Mouse (Mus musculus) heart, embryonic 11.5 days (tissue): ENCODE results near the gene Mesp2. TPM values are rescaled to one million over a fixed set of nuclear protein-coding genes. Genes with fewer than 3 reads are reported as not detected.

Source experiments
- ATAC-seq: fragments of 200-750 bp; cut with Nextera tagmentation; replicated peaks from 2 replicates; pipeline ENCODE4 v1.8.0; 2017; ENCODE audit warnings: moderate library complexity; ENCODE audit not compliant: insufficient number of reproducible peaks, low FRiP score, low TSS enrichment
- H3K27ac ChIP-seq: fragments of 300-500 bp; sonication (generic); 2 replicates; pipeline ENCODE4 v1.5.1; 2014; ENCODE audit warnings: mild to moderate bottlenecking, low read depth, low read length
- H3K27me3 ChIP-seq: fragments of 300-500 bp; sonication (generic); 2 replicates; pipeline ENCODE4 v1.6.1; 2014; ENCODE audit warnings: mild to moderate bottlenecking, low read length, mixed read lengths; ENCODE audit not compliant: control insufficient read depth, insufficient read depth
- H3K36me3 ChIP-seq: fragments of 300-500 bp; sonication (generic); 2 replicates; pipeline ENCODE4 v1.6.1; 2014; ENCODE audit warnings: mild to moderate bottlenecking, low read length, moderate library complexity, mixed read lengths; ENCODE audit not compliant: control insufficient read depth, insufficient read depth
- H3K4me1 ChIP-seq: fragments of 300-500 bp; sonication (generic); 2 replicates; pipeline ENCODE4 v1.6.1; 2014; ENCODE audit warnings: low read length; ENCODE audit not compliant: control insufficient read depth, insufficient read depth
- H3K4me2 ChIP-seq: fragments of 300-500 bp; sonication (generic); 2 replicates; pipeline ENCODE4 v1.6.1; 2014; ENCODE audit warnings: mild to moderate bottlenecking, moderate library complexity
- H3K4me3 ChIP-seq: fragments of 300-500 bp; sonication (generic); 2 replicates; pipeline ENCODE4 v1.5.1; 2014; ENCODE audit warnings: low read depth, low read length
- H3K9ac ChIP-seq: fragments of 300-500 bp; sonication (generic); 2 replicates; pipeline ENCODE4 v1.6.1; 2014; ENCODE audit warnings: mild to moderate bottlenecking, low read depth, low read length, moderate library complexity
- H3K9me3 ChIP-seq: fragments of 300-500 bp; sonication (generic); replicated peaks from 2 replicates; pipeline ENCODE4 v1.6.1; 2016; ENCODE audit warnings: low read length; ENCODE audit not compliant: control insufficient read depth
- WGBS: fragments of 180-500 bp; shearing (Covaris S2); extraction: QIAGEN DNeasy Blood & Tissue Kit; methylation state at CpG from one replicate; pipeline ENCODE4 v1.1.7; 2014; ENCODE audit not compliant: insufficient replicate concordance; 5-methylcytosine and 5-hydroxymethylcytosine counted together
- polyA plus RNA-seq: library from polyadenylated mRNA; unstranded; fragments of >200 nt; fragmentation: Nextera tagmentation; extraction: Ambion mirVana; gene quantifications from 2 replicates; pipeline ENCODE4 v1.2.1, GENCODE M21; 2014

Mesp2 gene
- polyA plus RNA-seq, 1 experiment from 2014 or later = 0.67 TPM

- ATAC-seq = no peak
- no peaks in the 10 kb centered on the region for H3K36me3 ChIP-seq
These were observed 11.0 kb upstream of the Mesp2 start for GRCm38 (mm10) chr7:79799506-79799905.

GRCm38 (mm10) chr7:79800336-79800735 is 10.2 kb upstream of the Mesp2 start:
- ATAC-seq = no peak
- H3K9me3 ChIP-seq = no peaks in the 10 kb centered on the region
- peaks cover 12% of the 10 kb centered on the region; the same call in 1 of the 2 replicates for H3K27me3 ChIP-seq
- H3K4me1 ChIP-seq = no peaks in the 10 kb centered on the region
- WGBS = 78% methylated on average over 4 of the region's 4 CpGs
- H3K36me3 ChIP-seq = no peaks in the 10 kb centered on the region
- no peak overlapping the region for H3K4me3 ChIP-seq
- H3K27ac ChIP-seq = no peak overlapping the region
- H3K9ac ChIP-seq = no peak overlapping the region
- H3K4me2 ChIP-seq = no peak overlapping the region

More at GRCm38 (mm10) chr7:79799506-79799905, 11.0 kb upstream of the Mesp2 start:
- Histone ChIP-seq H3K9ac (no peak overlapping the region), H3K9me3 (no peaks in the 10 kb centered on the region), H3K27ac (no peak overlapping the region), H3K27me3 (peaks cover 16% of the 10 kb centered on the region), H3K4me2 (no peak overlapping the region), H3K4me3 (no peak overlapping the region), H3K4me1 (no peaks in the 10 kb centered on the region)
- 54% methylated on average over 6 of the region's 6 CpGs for WGBS

- Histone ChIP-seq H3K9ac (no peak overlapping the region), H3K27me3 (peaks cover 12% of the 10 kb centered on the region; the same call in 1 of the 2 replicates), H3K4me3 (no peak overlapping the region), H3K4me2 (no peak overlapping the region), H3K9me3 (no peaks in the 10 kb centered on the region), H3K27ac (no peak overlapping the region), H3K36me3 (no peaks in the 10 kb centered on the region), H3K4me1 (no peaks in the 10 kb centered on the region)
- ATAC-seq = no peak
- 75% methylated on average over 11 of the region's 11 CpGs for WGBS
These were observed 9.1 kb upstream of the Mesp2 start for GRCm38 (mm10) chr7:79801391-79801790.

- Histone ChIP-seq H3K4me1 (no peaks in the 10 kb centered on the region), H3K36me3 (no peaks in the 10 kb centered on the region), H3K4me3 (no peak overlapping the region), H3K27me3 (peaks cover 10% of the 10 kb centered on the region; the same call in 1 of the 2 replicates), H3K9ac (no peak overlapping the region), H3K9me3 (no peaks in the 10 kb centered on the region), H3K4me2 (no peak overlapping the region), H3K27ac (no peak overlapping the region)
- ATAC-seq = no peak
- 57% methylated on average over 5 of the region's 5 CpGs for WGBS
These were observed 8.5 kb upstream of the Mesp2 start for GRCm38 (mm10) chr7:79802037-79802436.

GRCm38 (mm10) chr7:79803887-79804286 is 6.6 kb upstream of the Mesp2 start:
- no peak for ATAC-seq
- no peaks in the 10 kb centered on the region for H3K4me1 ChIP-seq
- H3K27me3 ChIP-seq = peaks cover 2% of the 10 kb centered on the region; the same call in 1 of the 2 replicates
- WGBS = 40% methylated on average over 2 of the region's 2 CpGs
- H3K9me3 ChIP-seq = no peaks in the 10 kb centered on the region
- H3K4me3 ChIP-seq = no peak overlapping the region
- H3K27ac ChIP-seq = no peak overlapping the region
- H3K36me3 ChIP-seq = no peaks in the 10 kb centered on the region
- H3K4me2 ChIP-seq = no peak overlapping the region
- H3K9ac ChIP-seq = no peak overlapping the region

GRCm38 (mm10) chr7:79808561-79808960 is 2.0 kb upstream of the Mesp2 start:
- H3K9me3 ChIP-seq = no peaks in the 10 kb centered on the region
- ATAC-seq = no peak
- no peak overlapping the region for H3K4me3 ChIP-seq
- H3K27me3 ChIP-seq = peaks cover 21% of the 10 kb centered on the region
- WGBS = 79% methylated on average over 7 of the region's 7 CpGs
- H3K4me1 ChIP-seq = 0 out of 2 replicates have a peak, but pooled peaks cover 2% of the 10 kb centered on the region
- no peak overlapping the region for H3K27ac ChIP-seq
- H3K9ac ChIP-seq = no peak overlapping the region
- H3K4me2 ChIP-seq = no peak overlapping the region
- no peaks in the 10 kb centered on the region for H3K36me3 ChIP-seq

- Histone ChIP-seq H3K27me3 (peaks cover 21% of the 10 kb centered on the region), H3K36me3 (no peaks in the 10 kb centered on the region), H3K4me2 (no peak overlapping the region), H3K4me1 (0 out of 2 replicates have a peak, but pooled peaks cover 2% of the 10 kb centered on the region), H3K27ac (no peak overlapping the region), H3K9ac (no peak overlapping the region), H3K9me3 (no peaks in the 10 kb centered on the region), H3K4me3 (no peak overlapping the region)
- ATAC-seq = no peak
- 71% methylated on average over 1 of the region's 1 CpGs for WGBS
These were observed 2.9 kb downstream of the Mesp2 start for GRCm38 (mm10) chr7:79813409-79813808.

GRCm38 (mm10) chr7:79818321-79818720 is 7.8 kb downstream of the Mesp2 start:
- no peak overlapping the region for H3K4me3 ChIP-seq
- H3K36me3 ChIP-seq = no peaks in the 10 kb centered on the region
- no peaks in the 10 kb centered on the region for H3K9me3 ChIP-seq
- WGBS = 6% methylated on average over 6 of the region's 6 CpGs
- no peak overlapping the region for H3K27ac ChIP-seq
- ATAC-seq = no peak
- H3K4me1 ChIP-seq = peaks cover 20% of the 10 kb centered on the region
- no peak overlapping the region for H3K9ac ChIP-seq
- H3K27me3 ChIP-seq = no peaks in the 10 kb centered on the region
- 0 out of 2 replicates have a peak overlapping the region, but pooled peaks have one; percentile 2 for H3K4me2 ChIP-seq

GRCm38 (mm10) chr7:79819515-79819914 is 9.0 kb downstream of the Mesp2 start:
- WGBS = 14% methylated on average over 4 of the region's 4 CpGs
- Histone ChIP-seq H3K4me3 (no peak overlapping the region), H3K27ac (no peak overlapping the region), H3K4me2 (no peak overlapping the region), H3K9ac (no peak overlapping the region), H3K4me1 (peaks cover 20% of the 10 kb centered on the region), H3K27me3 (no peaks in the 10 kb centered on the region), H3K36me3 (peaks cover 4% of the 10 kb centered on the region; the same call in 1 of the 2 replicates), H3K9me3 (no peaks in the 10 kb centered on the region)
- peak; percentile 75 for ATAC-seq
